Mouse (Mus musculus): ENCODE results near the gene Srm.

- TF ChIP-seq CTCF (IDR thresholded peaks at IDR 0.05; ENCODE audit: low read depth), result no peak
- TF ChIP-seq EP300 (IDR thresholded peaks at IDR 0.05; ENCODE audit: low read depth), result no peak
Observed at GRCm38 (mm10) chr4:148591637-148592380, 506 bp downstream of the Srm start.
